Mouse (Mus musculus): ENCODE measurements around the gene Crnkl1. TPM values are rescaled to one million over a fixed set of nuclear protein-coding genes. Genes with fewer than 3 reads are reported as not detected.

Gene Crnkl1
- polyA plus RNA-seq, 2 experiments: 17.2 to 23.7 TPM

GRCm38 (mm10) chr2:145972571-145972970 lies 37.8 kb upstream of the Crnkl1 start:
- DNase-seq (ENCODE audit: low spot score) (no peak), ATAC-seq (ENCODE audit: low FRiP score, low read depth) (no peak)
- Histone ChIP-seq H3K36me3 (ENCODE audit: control insufficient read depth, insufficient read depth, low read length) (no peaks in the 10 kb centered on the region), H3K27me3 (ENCODE audit: control insufficient read depth, insufficient read depth, low read length) (no peaks in the 10 kb centered on the region), H3K9me3 (ENCODE audit: control insufficient read depth, low read length) (no peaks in the 10 kb centered on the region), H3K9ac (ENCODE audit: low read depth, low read length, severe bottlenecking) (no peak overlapping the region), H3K4me3 (replicated peaks; ENCODE audit: low read length) (no peak overlapping the region), H3K27ac (replicated peaks; ENCODE audit: low read depth, low read length) (no peak overlapping the region), H3K4me2 (replicated peaks; ENCODE audit: low read depth, low read length, severe bottlenecking) (no peak overlapping the region), H3K4me1 (ENCODE audit: control insufficient read depth, insufficient read depth, low read length) (no peaks in the 10 kb centered on the region)
- no peak for TF ChIP-seq POLR2A (IDR thresholded peaks at IDR 0.05; ENCODE audit: borderline replicate concordance, extremely low read depth, insufficient read depth, insufficient read length)
- WGBS: 90% methylated on average over 4 of the region's 4 CpGs

GRCm38 (mm10) chr2:145971237-145972010 lies 36.6 kb upstream of the Crnkl1 start:
- no peak overlapping the region for H3K4me2 ChIP-seq (replicated peaks; ENCODE audit: low read depth, low read length, severe bottlenecking)
- H3K27me3 ChIP-seq (ENCODE audit: control insufficient read depth, insufficient read depth, low read length): no peaks in the 10 kb centered on the region
- no peaks in the 10 kb centered on the region for H3K9me3 ChIP-seq (ENCODE audit: control insufficient read depth, low read length)
- H3K27ac ChIP-seq (replicated peaks; ENCODE audit: low read depth, low read length): no peak overlapping the region
- H3K9ac ChIP-seq (ENCODE audit: low read depth, low read length, severe bottlenecking): no peak overlapping the region
- no peaks in the 10 kb centered on the region for H3K36me3 ChIP-seq (ENCODE audit: control insufficient read depth, insufficient read depth, low read length)
- ATAC-seq (ENCODE audit: low FRiP score, low read depth) (no peak), DNase-seq (ENCODE audit: low spot score) (no peak)
- 89% methylated on average over 20 of the region's 20 CpGs for WGBS
- TF ChIP-seq POLR2A (IDR thresholded peaks at IDR 0.05; ENCODE audit: borderline replicate concordance, extremely low read depth, insufficient read depth, insufficient read length): no peak
- H3K4me3 ChIP-seq (replicated peaks; ENCODE audit: low read length): no peak overlapping the region
- H3K4me1 ChIP-seq (ENCODE audit: control insufficient read depth, insufficient read depth, low read length): no peaks in the 10 kb centered on the region

GRCm38 (mm10) chr2:145970751-145971150 lies 35.9 kb upstream of the Crnkl1 start:
- Histone ChIP-seq H3K9ac (ENCODE audit: low read depth, low read length, severe bottlenecking) (no peak overlapping the region), H3K27me3 (ENCODE audit: control insufficient read depth, insufficient read depth, low read length) (no peaks in the 10 kb centered on the region), H3K4me1 (ENCODE audit: control insufficient read depth, insufficient read depth, low read length) (no peaks in the 10 kb centered on the region), H3K9me3 (ENCODE audit: control insufficient read depth, low read length) (no peaks in the 10 kb centered on the region), H3K4me2 (replicated peaks; ENCODE audit: low read depth, low read length, severe bottlenecking) (no peak overlapping the region), H3K27ac (replicated peaks; ENCODE audit: low read depth, low read length) (no peak overlapping the region), H3K36me3 (ENCODE audit: control insufficient read depth, insufficient read depth, low read length) (no peaks in the 10 kb centered on the region), H3K4me3 (replicated peaks; ENCODE audit: low read length) (no peak overlapping the region)
- DNase-seq (ENCODE audit: low spot score) (no peak), ATAC-seq (ENCODE audit: low FRiP score, low read depth) (no peak)
- TF ChIP-seq POLR2A (IDR thresholded peaks at IDR 0.05; ENCODE audit: borderline replicate concordance, extremely low read depth, insufficient read depth, insufficient read length): no peak
- 84% methylated on average over 12 of the region's 12 CpGs for WGBS

- H3K4me1 ChIP-seq (ENCODE audit: control insufficient read depth, insufficient read depth, low read length): no peaks in the 10 kb centered on the region
- H3K4me2 ChIP-seq (replicated peaks; ENCODE audit: low read depth, low read length, severe bottlenecking): no peak overlapping the region
- WGBS: 88% methylated on average over 5 of the region's 5 CpGs
- no peak for DNase-seq (ENCODE audit: low spot score)
- no peaks in the 10 kb centered on the region for H3K27me3 ChIP-seq (ENCODE audit: control insufficient read depth, insufficient read depth, low read length)
- no peak for ATAC-seq (ENCODE audit: low FRiP score, low read depth)
- no peak overlapping the region for H3K9ac ChIP-seq (ENCODE audit: low read depth, low read length, severe bottlenecking)
- H3K27ac ChIP-seq (replicated peaks; ENCODE audit: low read depth, low read length): no peak overlapping the region
- no peaks in the 10 kb centered on the region for H3K36me3 ChIP-seq (ENCODE audit: control insufficient read depth, insufficient read depth, low read length)
- no peaks in the 10 kb centered on the region for H3K9me3 ChIP-seq (ENCODE audit: control insufficient read depth, low read length)
- TF ChIP-seq POLR2A (IDR thresholded peaks at IDR 0.05; ENCODE audit: borderline replicate concordance, extremely low read depth, insufficient read depth, insufficient read length): no peak
- no peak overlapping the region for H3K4me3 ChIP-seq (replicated peaks; ENCODE audit: low read length)
Measured at GRCm38 (mm10) chr2:145961861-145962260, 27.0 kb upstream of the Crnkl1 start.

DNA sequence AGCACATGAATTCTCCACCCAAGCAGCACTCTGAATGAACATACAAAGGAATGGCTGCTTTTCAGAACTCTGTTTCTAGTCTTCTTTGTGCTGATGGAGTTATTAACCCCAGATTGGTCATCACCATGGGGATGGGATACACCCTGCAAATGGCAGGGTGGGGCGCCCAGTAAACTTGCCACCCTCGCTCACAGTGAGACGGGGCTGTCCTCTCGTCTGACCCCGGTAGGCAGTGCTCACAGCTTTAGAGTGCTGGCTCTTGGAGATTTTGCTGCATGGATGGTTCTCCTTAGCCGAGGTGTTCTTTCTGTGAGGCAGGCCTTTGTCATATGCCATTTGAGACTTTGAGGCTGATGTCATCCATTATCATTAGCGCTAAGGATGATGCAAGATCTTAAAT lies 23.7 kb upstream of the Crnkl1 start:
- TF ChIP-seq POLR2A (IDR thresholded peaks at IDR 0.05; ENCODE audit: borderline replicate concordance, extremely low read depth, insufficient read depth, insufficient read length): no peak
- Histone ChIP-seq H3K9ac (ENCODE audit: low read depth, low read length, severe bottlenecking) (no peak overlapping the region), H3K4me3 (replicated peaks; ENCODE audit: low read length) (no peak overlapping the region), H3K9me3 (ENCODE audit: control insufficient read depth, low read length) (no peaks in the 10 kb centered on the region), H3K27me3 (ENCODE audit: control insufficient read depth, insufficient read depth, low read length) (no peaks in the 10 kb centered on the region), H3K36me3 (ENCODE audit: control insufficient read depth, insufficient read depth, low read length) (no peaks in the 10 kb centered on the region), H3K4me1 (ENCODE audit: control insufficient read depth, insufficient read depth, low read length) (no peaks in the 10 kb centered on the region), H3K4me2 (replicated peaks; ENCODE audit: low read depth, low read length, severe bottlenecking) (no peak overlapping the region), H3K27ac (replicated peaks; ENCODE audit: low read depth, low read length) (no peak overlapping the region)
- DNase-seq (ENCODE audit: low spot score) (no peak), ATAC-seq (ENCODE audit: low FRiP score, low read depth) (no peak)
- WGBS: 87% methylated on average over 7 of the region's 7 CpGs

Measured in limb, embryonic 14.5 days (tissue).